Mouse (Mus musculus) hindbrain, postnatal 0 days (tissue): ENCODE results near the gene Sel1l3. TPM values are rescaled to one million over a fixed set of nuclear protein-coding genes. Genes with fewer than 3 reads are reported as not detected.

Experiments used
- ATAC-seq: fragments of 200-750 bp; cut with Nextera tagmentation; 2 replicates; pipeline ENCODE4 v1.8.0; 2017; ENCODE audit warnings: mild to moderate bottlenecking, moderate TSS enrichment, moderate library complexity
- DNase-seq: peaks from one replicate; pipeline ENCODE4 v3.0.0-alpha.2; 2015; ENCODE audit warnings: low spot score
- H3K27ac ChIP-seq: fragments of 300-500 bp; sonication (generic); 2 replicates; pipeline ENCODE4 v1.5.1; 2014; ENCODE audit warnings: mild to moderate bottlenecking
- H3K27me3 ChIP-seq: fragments of 300-500 bp; sonication (generic); 2 replicates; pipeline ENCODE4 v1.6.1; 2014; ENCODE audit warnings: low read length, mixed read lengths; ENCODE audit not compliant: insufficient read depth
- H3K36me3 ChIP-seq: fragments of 300-500 bp; sonication (generic); 2 replicates; pipeline ENCODE4 v1.6.1; 2014; ENCODE audit warnings: low read length, mixed read lengths; ENCODE audit not compliant: insufficient read depth
- H3K4me1 ChIP-seq: fragments of 300-500 bp; sonication (generic); 2 replicates; pipeline ENCODE4 v1.6.1; 2014; ENCODE audit warnings: antibody characterized with exemption, low read length, mixed read lengths; ENCODE audit not compliant: insufficient read depth
- H3K4me2 ChIP-seq: fragments of 300-500 bp; sonication (generic); 2 replicates; pipeline ENCODE4 v1.6.1; 2014; ENCODE audit warnings: low read depth, mild to moderate bottlenecking, low read length, moderate library complexity, mixed read lengths
- H3K4me3 ChIP-seq: fragments of 300-500 bp; sonication (generic); 2 replicates; pipeline ENCODE4 v1.5.1; 2014; ENCODE audit warnings: low read length
- H3K9ac ChIP-seq: fragments of 300-500 bp; sonication (generic); replicated peaks from 2 replicates; pipeline ENCODE4 v1.6.1; 2014; ENCODE audit warnings: mild to moderate bottlenecking, low read length, moderate library complexity, mixed read lengths
- H3K9me3 ChIP-seq: fragments of 300-500 bp; sonication (generic); 2 replicates; pipeline ENCODE4 v1.6.1; 2016; ENCODE audit warnings: low read length, mixed read lengths
- CTCF ChIP-seq: IDR thresholded peaks from 2 replicates; pipeline ENCODE4 v1.5.1; 2016; ENCODE audit warnings: antibody characterized with exemption, control low read depth, low read depth
- WGBS: fragments of 180-500 bp; shearing (Covaris S2); extraction: QIAGEN DNeasy Blood & Tissue Kit; methylation state at CpG from one replicate; pipeline ENCODE4 v1.1.7; 2014; 5-methylcytosine and 5-hydroxymethylcytosine counted together
- polyA plus RNA-seq: library from polyadenylated mRNA; unstranded; fragments of >200 nt; fragmentation: Nextera tagmentation; extraction: Ambion mirVana; gene quantifications from 2 replicates; pipeline ENCODE4 v1.2.1, GENCODE M21; 2015
- total RNA-seq: library from RNA; depleted of rRNA; stranded (reverse); fragments of >200 nt; gene quantifications from 2 replicates; pipeline ENCODE4 v1.2.3, GENCODE M21; 2014

Sel1l3 gene
- total and polyA plus RNA-seq, 2 experiments from 2014 or later = 4.7 to 19.1 TPM

DNA sequence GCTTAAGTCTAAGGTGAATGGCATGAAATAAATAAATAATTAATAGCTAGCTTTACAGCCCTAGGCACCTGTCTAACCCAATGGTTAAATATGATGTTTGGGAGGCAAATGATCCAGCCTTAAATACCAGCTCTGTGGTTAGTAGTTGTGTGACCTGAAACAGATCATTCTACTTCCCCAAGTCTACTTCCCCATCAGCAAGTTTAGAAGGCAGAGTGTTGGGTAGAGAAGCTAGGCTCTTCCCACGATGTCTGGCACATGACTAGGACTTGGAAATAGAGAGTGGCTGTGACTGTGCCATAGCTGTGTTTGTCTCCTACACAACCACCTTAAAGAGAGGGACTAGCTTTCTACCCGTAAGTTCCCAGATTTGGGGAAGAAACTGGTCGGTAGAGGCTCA, 18.9 kb downstream of the Sel1l3 start:
- no peaks in the 10 kb centered on the region for H3K9me3 ChIP-seq
- no peaks in the 10 kb centered on the region for H3K27me3 ChIP-seq
- H3K27ac ChIP-seq = no peak overlapping the region
- H3K36me3 ChIP-seq = no peaks in the 10 kb centered on the region
- WGBS = 91% methylated on average over 3 of the region's 3 CpGs
- H3K4me2 ChIP-seq = no peak overlapping the region
- H3K9ac ChIP-seq = no peak overlapping the region
- no peak overlapping the region for H3K4me3 ChIP-seq
- TF ChIP-seq CTCF = no peak
- H3K4me1 ChIP-seq = no peaks in the 10 kb centered on the region
- ATAC-seq (no peak), DNase-seq (no peak)

DNA sequence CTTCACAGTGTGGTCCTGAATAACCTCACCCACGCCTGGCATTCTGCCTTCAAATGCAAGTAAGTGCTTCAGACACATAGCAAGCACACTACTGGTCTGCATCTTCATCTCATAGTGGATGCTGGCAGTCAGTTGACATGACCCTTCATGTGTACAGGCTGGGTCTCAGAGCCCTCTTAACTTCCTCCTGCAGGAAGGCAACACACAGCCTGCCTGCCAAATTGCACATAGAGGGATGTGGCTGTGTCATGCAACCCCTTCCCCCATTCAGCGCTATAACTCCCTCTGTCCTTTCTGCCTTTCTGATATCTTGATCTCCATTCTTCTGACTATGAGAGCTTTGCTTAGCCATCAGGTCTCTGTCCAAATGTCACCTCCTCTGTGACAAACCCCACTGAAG, 19.3 kb downstream of the Sel1l3 start:
- Histone ChIP-seq H3K4me3 (no peak overlapping the region), H3K9me3 (no peaks in the 10 kb centered on the region), H3K36me3 (no peaks in the 10 kb centered on the region), H3K4me1 (no peaks in the 10 kb centered on the region), H3K27me3 (no peaks in the 10 kb centered on the region), H3K9ac (no peak overlapping the region), H3K27ac (no peak overlapping the region), H3K4me2 (no peak overlapping the region)
- ATAC-seq (no peak), DNase-seq (no peak)
- 84% methylated on average over 2 of the region's 2 CpGs for WGBS
- TF ChIP-seq CTCF = no peak

- Histone ChIP-seq H3K27me3 (no peaks in the 10 kb centered on the region), H3K9me3 (no peaks in the 10 kb centered on the region), H3K4me2 (no peak overlapping the region), H3K36me3 (no peaks in the 10 kb centered on the region), H3K27ac (no peak overlapping the region), H3K4me1 (no peaks in the 10 kb centered on the region), H3K4me3 (no peak overlapping the region), H3K9ac (no peak overlapping the region)
- no peak for ATAC-seq
- no peak for DNase-seq
- 76% methylated on average over 13 of the region's 13 CpGs for WGBS
- TF ChIP-seq CTCF = no peak
These were observed 20.4 kb downstream of the Sel1l3 start for GRCm38 (mm10) chr5:53193092-53194030.

DNA sequence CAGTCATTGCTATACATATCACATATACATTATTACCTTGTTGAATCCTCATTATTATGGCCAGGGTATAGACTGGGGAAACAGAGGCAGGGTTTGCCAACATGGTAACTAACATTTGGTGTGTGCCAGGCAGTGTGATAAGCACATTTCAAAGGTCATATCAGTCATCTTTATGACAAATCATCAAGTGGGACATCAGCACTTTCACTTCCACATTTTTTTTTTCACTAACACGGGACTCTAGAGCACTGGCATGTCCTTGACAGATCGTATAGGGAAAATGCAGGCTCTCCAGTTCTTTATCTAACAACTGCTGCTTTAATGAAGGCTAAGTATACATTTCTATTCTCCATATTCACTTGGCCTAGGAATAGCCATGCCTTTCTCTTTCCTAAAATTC, 25.1 kb downstream of the Sel1l3 start:
- H3K4me3 ChIP-seq = no peak overlapping the region
- no peak overlapping the region for H3K9ac ChIP-seq
- no peaks in the 10 kb centered on the region for H3K9me3 ChIP-seq
- 81% methylated on average over 2 of the region's 2 CpGs for WGBS
- H3K36me3 ChIP-seq = no peaks in the 10 kb centered on the region
- H3K27me3 ChIP-seq = no peaks in the 10 kb centered on the region
- no peak overlapping the region for H3K27ac ChIP-seq
- no peaks in the 10 kb centered on the region for H3K4me1 ChIP-seq
- TF ChIP-seq CTCF = no peak
- no peak for DNase-seq
- H3K4me2 ChIP-seq = no peak overlapping the region
- ATAC-seq = no peak

DNA sequence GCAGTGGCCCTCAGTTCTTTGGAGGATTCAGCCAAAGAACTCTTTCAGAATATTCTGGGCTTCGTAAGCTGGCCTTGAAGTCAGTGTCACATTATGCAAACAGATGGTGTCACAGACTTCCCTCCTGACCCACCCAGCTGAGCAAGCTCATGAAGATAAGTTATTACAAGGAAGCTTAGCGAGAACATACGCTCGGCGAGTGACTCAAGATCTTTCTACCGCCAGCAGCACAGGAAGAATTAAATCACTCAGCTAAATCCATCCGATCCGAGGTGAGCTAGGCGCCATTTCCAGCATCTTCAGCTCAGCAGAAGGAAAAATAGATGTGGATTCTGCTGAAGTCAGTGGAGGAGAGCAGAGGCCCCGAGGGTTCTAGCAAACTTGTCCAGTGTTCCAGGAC, 26.5 kb downstream of the Sel1l3 start:
- Histone ChIP-seq H3K9me3 (no peaks in the 10 kb centered on the region), H3K4me3 (no peak overlapping the region), H3K27ac (no peak overlapping the region), H3K27me3 (no peaks in the 10 kb centered on the region), H3K4me2 (no peak overlapping the region), H3K36me3 (no peaks in the 10 kb centered on the region), H3K9ac (0 out of 2 replicates have a peak overlapping the region, but pooled peaks have one; percentile 1), H3K4me1 (no peaks in the 10 kb centered on the region)
- WGBS = 59% methylated on average over 10 of the region's 10 CpGs
- ATAC-seq (no peak), DNase-seq (peak; percentile 41)
- no peak for TF ChIP-seq CTCF

- Histone ChIP-seq H3K27ac (no peak overlapping the region), H3K9me3 (no peaks in the 10 kb centered on the region), H3K36me3 (no peaks in the 10 kb centered on the region), H3K4me3 (no peak overlapping the region), H3K9ac (no peak overlapping the region), H3K4me2 (no peak overlapping the region), H3K27me3 (no peaks in the 10 kb centered on the region), H3K4me1 (no peaks in the 10 kb centered on the region)
- no peak for TF ChIP-seq CTCF
- ATAC-seq = 0 out of 2 replicates have a peak, but pooled peaks have one; percentile 29
- DNase-seq = no peak
- WGBS = 67% methylated on average over 11 of the region's 11 CpGs
These were observed 27.9 kb downstream of the Sel1l3 start for GRCm38 (mm10) chr5:53185803-53186202.

DNA sequence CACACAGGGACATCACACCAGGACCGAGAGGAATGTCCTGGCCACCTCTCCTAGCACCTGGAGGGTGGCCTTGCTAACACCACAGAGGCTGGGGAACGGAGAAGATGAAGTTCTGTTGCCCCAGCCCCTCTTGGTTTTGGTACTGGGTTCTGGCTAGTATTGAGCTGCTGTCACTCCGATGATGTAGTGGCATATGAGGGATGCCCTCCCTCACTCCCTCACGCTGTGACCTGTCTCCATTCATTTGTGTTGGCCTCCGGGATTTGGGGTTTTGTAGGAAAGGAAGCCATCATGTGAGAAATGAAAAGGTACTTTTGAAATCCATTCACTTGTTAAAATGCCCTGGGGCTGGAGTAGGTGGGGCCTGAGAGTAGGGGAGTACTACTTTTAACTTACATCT, 33.8 kb downstream of the Sel1l3 start:
- Histone ChIP-seq H3K9ac (no peak overlapping the region), H3K4me3 (no peak overlapping the region), H3K4me1 (no peaks in the 10 kb centered on the region), H3K27me3 (no peaks in the 10 kb centered on the region), H3K27ac (no peak overlapping the region), H3K9me3 (no peaks in the 10 kb centered on the region), H3K4me2 (no peak overlapping the region), H3K36me3 (no peaks in the 10 kb centered on the region)
- WGBS = 69% methylated on average over 5 of the region's 5 CpGs
- DNase-seq (no peak), ATAC-seq (no peak)
- TF ChIP-seq CTCF = no peak
